In genomic region chr1:163512008-163512407, GRCm38 (mm10) we compare ENCODE assay signal across 20 mouse cellular contexts.
"Had no signal": no experiment of that assay in that cellular context is flagged by ENCODE, and none has a peak within 500 bp of the region (broad histone marks: within the 10 kb centered on the region; RNA-seq: fewer than 3 reads in every experiment).

No protein-coding gene starts in this region.

- ATAC-seq: liver, embryonic 12.5 days; lung, postnatal 0 days; midbrain, embryonic 13.5 days; midbrain, embryonic 16.5 days had no signal

- H3K36me3 ChIP-seq: limb, embryonic 12.5 days; liver, embryonic 12.5 days; liver, embryonic 15.5 days; midbrain, embryonic 10.5 days; midbrain, embryonic 13.5 days; neural tube, embryonic 12.5 days; neural tube, embryonic 15.5 days had no signal

- DNase-seq: kidney, adult 11 months; kidney, postnatal 14 days; layer of hippocampus, postnatal 36 days; liver; lung, adult 2 months; right cerebral cortex, adult 18-20 months; right cerebral cortex, postnatal 14 days; right cerebral cortex, postnatal 4 days; thymus, postnatal 25 days had no signal

- H3K9ac ChIP-seq: limb, embryonic 12.5 days; liver, embryonic 12.5 days; liver, embryonic 15.5 days; midbrain, embryonic 13.5 days; neural tube, embryonic 12.5 days; neural tube, embryonic 15.5 days had no signal

- H3K4me1 ChIP-seq: liver, embryonic 12.5 days; liver, embryonic 15.5 days; midbrain, embryonic 10.5 days; midbrain, embryonic 13.5 days; neural tube, embryonic 12.5 days; neural tube, embryonic 15.5 days had no signal

- H3K9me3 ChIP-seq: limb, embryonic 12.5 days; liver, embryonic 12.5 days; liver, embryonic 15.5 days; midbrain, embryonic 10.5 days; midbrain, embryonic 13.5 days; neural tube, embryonic 12.5 days; neural tube, embryonic 15.5 days had no signal

- H3K4me2 ChIP-seq: limb, embryonic 12.5 days; liver, embryonic 12.5 days; liver, embryonic 15.5 days; midbrain, embryonic 13.5 days; neural tube, embryonic 12.5 days; neural tube, embryonic 15.5 days had no signal

- H3K4me3 ChIP-seq: left cerebral cortex, adult 2 months; limb, embryonic 12.5 days; liver, embryonic 12.5 days; liver, embryonic 15.5 days; midbrain, embryonic 10.5 days; midbrain, embryonic 13.5 days; neural tube, embryonic 12.5 days; neural tube, embryonic 15.5 days had no signal

- H3K27me3 ChIP-seq: limb, embryonic 12.5 days; liver, embryonic 12.5 days; liver, embryonic 15.5 days; midbrain, embryonic 13.5 days; neural tube, embryonic 12.5 days; neural tube, embryonic 15.5 days had no signal

- H3K27ac ChIP-seq: left cerebral cortex, adult 2 months; limb, embryonic 12.5 days; liver, embryonic 12.5 days; liver, embryonic 15.5 days; macrophage; midbrain, embryonic 10.5 days; midbrain, embryonic 13.5 days; neural tube, embryonic 12.5 days; neural tube, embryonic 15.5 days had no signal
